Mouse (Mus musculus) spleen, adult 2 months (tissue): ENCODE data around the gene Oit1.

Experiments
- CTCF ChIP-seq: fragments of 200-500 bp; IDR thresholded peaks from 2 replicates; pipeline ENCODE4 v1.5.1; 2011; ENCODE audit warnings: mild to moderate bottlenecking, inconsistent platforms; ENCODE audit not compliant: insufficient read depth, insufficient read length, insufficient replicate concordance; ENCODE audit errors: extremely low read depth
- POLR2A ChIP-seq: fragments of 200-500 bp; IDR thresholded peaks from 2 replicates; pipeline ENCODE4 v1.6.1; 2011; ENCODE audit warnings: low read depth, low read length, inconsistent platforms

DNA sequence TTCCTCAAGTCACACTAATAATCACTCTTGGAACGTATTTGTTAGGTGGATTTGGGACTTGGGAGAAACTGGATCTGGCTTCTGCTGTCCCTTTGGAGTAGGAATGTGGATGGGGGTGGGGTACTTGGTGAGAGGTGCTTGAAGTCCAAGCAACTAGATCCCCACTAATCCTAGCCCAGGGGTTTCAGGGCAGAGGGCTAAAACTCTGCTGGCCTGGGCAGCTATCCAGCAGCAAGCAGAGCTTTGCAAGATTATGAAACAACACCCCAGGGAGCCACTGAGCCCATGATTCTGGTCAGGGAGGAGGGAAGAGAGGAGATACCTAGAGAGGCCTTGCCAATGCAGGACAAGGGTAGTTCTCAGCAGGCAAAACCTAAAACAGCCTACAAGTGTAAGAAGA, 51.2 kb downstream of the Oit1 start:
- TF ChIP-seq CTCF (no peak), POLR2A (no peak)
